Mouse (Mus musculus) brain, embryonic 14.5 days (tissue): ENCODE data around the gene Glis3.

ENCODE experiments used
- CTCF ChIP-seq: fragments of 200-500 bp; IDR thresholded peaks from 2 replicates; pipeline ENCODE4 v1.5.1; 2012; ENCODE audit warnings: inconsistent platforms, mild to moderate bottlenecking, moderate library complexity, borderline replicate concordance; ENCODE audit not compliant: insufficient read depth, insufficient read length; ENCODE audit errors: extremely low read depth
- POLR2A ChIP-seq: fragments of 200-500 bp; IDR thresholded peaks from 2 replicates; pipeline ENCODE4 v1.6.1; 2012; ENCODE audit warnings: mild to moderate bottlenecking, inconsistent platforms, borderline replicate concordance; ENCODE audit not compliant: poor library complexity, insufficient read depth, insufficient read length, severe bottlenecking; ENCODE audit errors: extremely low read depth

GRCm38 (mm10) chr19:28390920-28391319, 289.0 kb downstream of the Glis3 start:
- no peak for TF ChIP-seq CTCF
- TF ChIP-seq POLR2A = no peak
